Mouse (Mus musculus) 3T3-L1 (cell line): ENCODE data around the gene Gm49403.

Experiments
- DNase-seq: peaks from one replicate; pipeline ENCODE4 v3.0.0-alpha.2; 2015; ENCODE audit warnings: low read depth, low spot score

Gene Gm49403

DNA sequence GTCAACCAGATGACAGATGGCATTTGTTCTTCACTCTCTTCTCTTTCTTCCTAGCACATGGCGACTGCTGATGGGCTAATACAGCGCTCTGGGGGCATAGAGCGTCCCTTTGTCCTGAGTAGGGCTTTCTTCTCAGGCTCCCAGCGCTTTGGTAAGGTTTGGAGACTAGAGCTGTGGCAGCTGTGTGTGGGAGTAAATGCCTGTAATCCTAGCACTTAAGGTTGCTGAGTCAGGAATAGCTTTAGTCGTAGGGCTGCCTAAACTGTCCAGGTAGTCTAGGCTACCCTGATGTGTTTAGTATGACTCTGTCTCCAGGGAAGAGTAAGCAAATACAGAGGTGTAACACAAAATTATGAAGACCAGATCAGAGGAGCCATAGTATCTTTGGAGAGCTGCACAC is 28.1 kb downstream of the Gm49403 start:
- no peak for DNase-seq

DNA sequence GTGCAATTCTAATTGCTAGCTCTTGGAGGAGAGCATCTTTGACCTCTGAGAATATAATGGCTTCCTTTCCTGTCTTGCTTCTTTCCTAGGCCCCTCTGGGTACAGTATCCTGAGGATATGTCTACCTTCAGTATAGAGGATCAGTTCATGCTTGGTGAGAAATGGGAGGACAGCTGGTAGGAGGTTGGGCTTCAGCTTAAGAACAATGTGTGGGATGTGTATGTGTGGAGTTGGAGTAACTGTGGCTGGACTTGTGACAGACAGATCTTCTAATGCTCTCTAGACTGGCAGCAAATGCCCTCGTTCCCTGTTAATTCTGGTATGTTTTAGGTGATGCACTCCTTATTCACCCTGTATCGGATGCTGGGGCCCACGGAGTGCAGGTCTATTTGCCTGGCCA is 30.5 kb downstream of the Gm49403 start:
- DNase-seq: no peak

DNA sequence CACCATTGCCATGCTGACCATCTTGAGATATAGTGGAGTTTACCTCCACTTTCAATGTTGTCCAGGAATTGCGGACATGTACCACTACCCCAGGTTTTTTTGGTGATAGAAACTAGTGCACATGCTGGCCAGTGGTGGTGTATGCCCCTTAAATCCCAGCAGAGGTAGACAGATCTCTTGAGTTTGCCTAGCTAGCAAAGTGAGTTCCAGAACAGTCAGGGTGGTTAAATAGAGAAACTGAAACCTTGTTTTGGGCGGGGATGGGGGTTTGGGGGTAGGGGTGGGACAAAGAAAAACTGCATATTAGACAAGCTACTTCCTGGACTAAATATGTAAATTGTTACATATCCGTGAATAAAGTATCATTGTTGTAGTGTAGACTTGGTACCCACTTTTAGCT is 35.3 kb downstream of the Gm49403 start:
- no peak for DNase-seq

- peak; percentile 17 for DNase-seq
Observed at GRCm38 (mm10) chr19:8919684-8920072, 35.9 kb downstream of the Gm49403 start.

DNA sequence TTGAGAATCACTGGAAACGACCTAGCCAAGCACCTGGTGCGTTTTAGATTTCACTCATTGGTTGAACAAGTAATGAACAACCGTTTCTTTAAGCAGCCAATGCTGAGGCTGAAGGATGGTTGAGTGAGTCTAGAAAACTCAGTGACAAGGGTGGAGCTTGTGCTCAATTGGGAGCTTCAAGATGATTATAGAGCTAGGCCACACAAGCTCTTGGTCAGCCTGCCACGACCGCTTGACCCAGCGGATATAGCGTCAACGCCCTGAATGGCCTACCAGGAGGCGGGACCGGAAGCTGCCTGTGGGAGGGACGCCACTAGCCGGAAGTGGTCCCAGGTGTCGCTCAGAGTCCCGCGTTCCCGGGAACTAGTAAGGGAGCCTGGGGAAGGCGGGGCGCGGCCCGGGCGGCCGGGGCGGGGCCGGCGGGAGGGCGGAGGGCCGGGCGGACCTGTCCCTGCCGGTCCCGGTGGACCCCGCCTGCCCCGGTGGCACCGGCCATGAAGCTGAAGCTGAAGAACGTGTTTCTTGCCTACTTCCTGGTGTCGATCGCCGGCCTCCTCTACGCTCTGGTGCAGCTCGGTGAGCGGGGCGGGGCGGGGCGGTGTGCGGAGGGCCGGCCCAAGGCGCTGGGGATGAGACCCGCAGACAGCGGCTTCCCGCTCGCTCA is 36.5 kb downstream of the Gm49403 start, which contains the start of gene B3gat3:
TSS of gene B3gat3 (plus strand) at position 302 of the 664 bp plus-strand sequence.
- DNase-seq: peak; percentile 98

- peak; percentile 80 for DNase-seq
Observed at GRCm38 (mm10) chr19:8920836-8921291, 37.1 kb downstream of the Gm49403 start.

DNA sequence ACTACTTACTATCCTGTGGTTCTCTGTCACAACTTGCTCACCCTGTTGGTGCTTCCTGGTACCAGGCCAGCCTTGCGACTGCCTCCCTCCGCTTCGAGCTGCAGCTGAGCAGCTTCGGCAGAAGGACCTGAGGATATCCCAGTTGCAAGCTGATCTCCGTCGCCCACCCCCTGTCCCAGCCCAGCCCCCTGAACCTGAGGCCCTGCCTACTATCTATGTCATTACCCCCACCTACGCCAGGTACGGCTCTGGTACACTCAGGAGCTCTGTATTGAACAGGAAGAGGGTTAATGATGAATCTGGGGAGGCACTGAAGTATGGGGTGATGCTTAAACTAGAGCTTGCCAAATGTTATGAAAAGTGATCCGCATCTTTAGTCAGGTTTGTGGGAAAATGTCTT is 38.0 kb downstream of the Gm49403 start:
- DNase-seq: no peak

DNA sequence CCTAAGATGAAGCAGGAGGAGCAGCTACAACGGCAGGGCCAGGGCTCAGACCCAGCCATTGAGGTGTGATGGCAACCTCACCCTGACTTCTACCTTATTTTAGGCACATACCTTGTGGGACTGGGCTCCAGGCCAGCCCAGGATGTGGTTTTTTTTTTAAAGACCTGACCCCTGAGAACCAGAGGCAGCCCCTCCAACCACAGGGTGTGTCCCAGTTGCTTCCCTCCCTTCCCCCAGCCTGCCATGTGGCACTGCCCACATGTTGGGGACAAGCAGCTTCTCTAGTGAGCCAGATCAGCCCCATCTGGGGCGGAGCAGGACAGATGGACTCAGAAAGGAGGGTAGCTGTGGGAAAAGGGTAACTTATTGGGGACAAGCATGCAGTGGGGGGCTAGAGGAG is 43.0 kb downstream of the Gm49403 start:
- no peak for DNase-seq

GRCm38 (mm10) chr19:8927891-8928525 is 44.3 kb downstream of the Gm49403 start:
- no peak for DNase-seq

DNA sequence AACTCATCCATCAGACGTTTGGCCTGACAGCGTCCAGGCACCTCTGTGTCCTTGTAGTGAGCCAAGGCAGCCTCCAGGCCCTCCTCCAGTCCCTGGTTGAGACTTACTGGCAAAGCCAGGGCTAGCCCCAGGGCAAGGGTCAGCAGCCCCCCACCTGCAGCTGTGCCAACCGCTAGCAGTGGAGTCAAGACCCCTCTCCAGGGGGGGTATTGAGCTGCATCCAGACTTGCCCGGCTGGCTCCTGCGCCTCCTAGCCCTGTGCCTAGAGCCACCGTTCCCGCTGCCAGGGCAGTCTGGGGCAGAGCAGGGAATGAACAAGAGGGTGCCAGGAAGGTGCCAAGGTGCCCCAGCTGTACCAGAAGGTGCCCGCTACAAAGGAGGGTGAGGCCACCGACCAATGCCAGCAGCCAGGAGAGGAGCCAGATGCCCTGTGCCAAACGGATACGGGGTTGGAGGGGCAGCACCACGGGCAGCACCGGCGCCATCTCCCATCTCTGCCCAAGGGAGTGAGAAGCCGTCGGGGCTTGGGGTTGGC is 45.0 kb downstream of the Gm49403 start:
- no peak for DNase-seq

DNA sequence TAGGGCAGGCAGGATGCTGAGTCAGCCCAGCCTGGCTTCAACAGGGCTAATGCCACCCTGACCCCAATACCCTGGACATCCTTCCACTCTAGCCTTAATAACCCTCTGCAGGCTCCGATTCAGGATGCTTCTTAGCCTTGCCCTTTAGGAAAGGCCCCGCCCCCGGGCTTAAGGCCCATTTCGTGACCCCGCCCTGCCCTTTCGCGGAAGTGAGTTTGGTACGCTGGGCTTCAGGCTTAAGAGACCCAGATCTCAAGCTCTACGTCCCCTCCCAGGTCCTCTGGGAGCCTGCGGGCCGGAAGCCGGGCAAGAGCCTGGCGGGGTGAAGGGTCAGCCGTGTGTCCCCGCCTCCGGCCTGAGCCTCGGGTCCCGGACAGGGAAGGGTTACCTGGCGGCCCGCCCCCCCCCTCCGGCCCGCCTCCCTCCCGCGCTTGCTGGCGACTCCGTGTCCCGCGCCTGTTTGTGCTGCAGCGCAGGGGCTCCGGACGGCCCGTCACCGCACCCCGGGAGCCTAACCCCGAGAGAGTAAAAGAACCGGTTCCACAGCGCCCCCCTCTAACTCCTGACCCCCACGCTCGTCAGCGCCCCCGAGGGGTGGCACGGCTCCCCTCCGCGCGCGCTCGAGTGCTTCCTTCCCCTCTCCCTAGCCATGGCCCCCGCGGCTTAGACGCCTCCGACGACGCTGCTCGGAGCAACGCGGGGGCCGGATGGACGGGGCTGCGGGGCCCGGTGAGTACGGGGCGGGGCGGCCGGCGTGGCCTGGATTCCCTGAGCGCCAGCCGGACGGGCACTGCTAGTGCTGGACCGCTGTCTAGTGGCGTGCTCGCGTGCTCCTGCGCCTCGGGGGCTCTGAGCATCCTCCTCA is 45.7 kb downstream of the Gm49403 start, which contains the start of the genes Rom1 and Eml3:
TSS of gene Rom1 (minus strand) at position 133 of the 865 bp plus-strand sequence.
TSS of gene Eml3 (plus strand) at position 329 of the 865 bp plus-strand sequence.
- peak; percentile 85 for DNase-seq

DNA sequence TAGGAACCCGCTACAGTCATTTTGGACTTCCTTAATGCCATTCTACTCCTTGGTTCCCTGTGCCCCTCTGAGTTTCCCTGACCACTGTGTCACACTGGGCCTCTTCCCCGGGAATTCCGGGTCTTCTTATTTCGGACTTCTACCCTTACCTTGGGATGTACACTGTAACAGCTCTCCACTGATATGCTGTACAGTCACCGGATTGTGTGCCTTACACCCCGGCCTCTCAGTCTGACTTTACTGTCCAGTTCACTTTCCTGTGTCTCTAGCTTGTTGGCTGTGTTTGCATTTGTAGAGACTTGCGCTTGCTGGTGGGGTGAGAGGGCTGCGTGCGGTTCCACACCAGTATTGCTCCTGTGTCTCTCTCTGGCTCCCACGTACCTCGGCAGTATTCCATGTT is 46.4 kb downstream of the Gm49403 start:
- peak; percentile 55 for DNase-seq

- no peak for DNase-seq
Observed at GRCm38 (mm10) chr19:8930771-8931170, 47.0 kb downstream of the Gm49403 start.

- no peak for DNase-seq
Observed at GRCm38 (mm10) chr19:8936736-8937135, 53.0 kb downstream of the Gm49403 start.
